16 mouse cellular contexts compared by ENCODE assay signal in genomic region chr2:68968028-68968427, GRCm38 (mm10).
"Had no signal": no experiment of that assay in that cellular context is flagged by ENCODE, and none has a peak within 500 bp of the region (broad histone marks: within the 10 kb centered on the region; RNA-seq: fewer than 3 reads in every experiment).

No protein-coding gene starts in this region.

- H3K9ac ChIP-seq: liver, embryonic 15.5 days; liver, postnatal 0 days; lung, embryonic 14.5 days; midbrain, embryonic 13.5 days; midbrain, embryonic 15.5 days; neural tube, embryonic 12.5 days; stomach, embryonic 15.5 days had no signal

- DNase-seq: liver, postnatal 0 days; lung, embryonic 14.5 days; lung, postnatal 10 days; lung, postnatal 36 days; right cerebral cortex, postnatal 14 days; thymus, adult 18-20 months; thymus, postnatal 14 days; thymus, postnatal 36 days had no signal

- H3K4me3 ChIP-seq: liver, embryonic 15.5 days; megakaryocyte, embryonic 14.5 days; midbrain, embryonic 13.5 days; midbrain, embryonic 15.5 days; neural tube, embryonic 12.5 days; stomach, embryonic 15.5 days had no signal

- H3K27me3 ChIP-seq: liver, embryonic 15.5 days; megakaryocyte, embryonic 14.5 days; midbrain, embryonic 13.5 days; midbrain, embryonic 15.5 days; neural tube, embryonic 12.5 days; stomach, embryonic 15.5 days had no signal

- H3K36me3 ChIP-seq: midbrain, embryonic 15.5 days; neural tube, embryonic 12.5 days; stomach, embryonic 15.5 days had no signal

- H3K27ac ChIP-seq: liver, embryonic 15.5 days; macrophage; midbrain, embryonic 13.5 days; midbrain, embryonic 15.5 days; neural tube, embryonic 12.5 days; stomach, embryonic 15.5 days; stomach, postnatal 0 days had no signal

- H3K9me3 ChIP-seq: liver, embryonic 15.5 days; midbrain, embryonic 15.5 days had no signal

- H3K4me1 ChIP-seq: neural tube, embryonic 12.5 days; stomach, embryonic 15.5 days had no signal
